Mouse (Mus musculus) c-Kit-positive CD71-positive TER-119-positive erythroid progenitor cells, embryonic 14.5 days (primary cell): ENCODE data around the gene Sorcs2.

ENCODE experiments used
- DNase-seq: peaks from one replicate; pipeline ENCODE4 v3.0.0-alpha.2; 2013; ENCODE audit warnings: low spot score

Gene Sorcs2

DNA sequence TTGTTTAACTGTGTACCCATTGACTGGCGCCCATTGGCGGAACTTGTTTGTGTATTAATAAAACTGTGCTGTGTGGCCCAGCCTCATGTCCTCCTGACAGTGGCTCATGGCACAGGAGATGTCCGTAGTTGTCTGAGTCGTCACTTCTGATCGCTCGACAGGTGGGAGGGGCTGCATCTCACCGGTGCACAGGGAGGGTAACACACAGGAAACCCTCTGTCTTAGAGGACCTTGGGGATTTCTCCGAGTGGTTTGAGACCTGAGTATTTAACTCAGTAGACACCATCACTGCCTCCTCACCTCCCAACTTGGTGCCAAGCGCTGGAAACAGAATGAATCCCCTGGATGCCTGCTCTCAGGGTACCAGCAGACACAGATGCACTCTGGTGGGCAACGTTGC is 394.1 kb downstream of the Sorcs2 start:
- DNase-seq = no peak

DNA sequence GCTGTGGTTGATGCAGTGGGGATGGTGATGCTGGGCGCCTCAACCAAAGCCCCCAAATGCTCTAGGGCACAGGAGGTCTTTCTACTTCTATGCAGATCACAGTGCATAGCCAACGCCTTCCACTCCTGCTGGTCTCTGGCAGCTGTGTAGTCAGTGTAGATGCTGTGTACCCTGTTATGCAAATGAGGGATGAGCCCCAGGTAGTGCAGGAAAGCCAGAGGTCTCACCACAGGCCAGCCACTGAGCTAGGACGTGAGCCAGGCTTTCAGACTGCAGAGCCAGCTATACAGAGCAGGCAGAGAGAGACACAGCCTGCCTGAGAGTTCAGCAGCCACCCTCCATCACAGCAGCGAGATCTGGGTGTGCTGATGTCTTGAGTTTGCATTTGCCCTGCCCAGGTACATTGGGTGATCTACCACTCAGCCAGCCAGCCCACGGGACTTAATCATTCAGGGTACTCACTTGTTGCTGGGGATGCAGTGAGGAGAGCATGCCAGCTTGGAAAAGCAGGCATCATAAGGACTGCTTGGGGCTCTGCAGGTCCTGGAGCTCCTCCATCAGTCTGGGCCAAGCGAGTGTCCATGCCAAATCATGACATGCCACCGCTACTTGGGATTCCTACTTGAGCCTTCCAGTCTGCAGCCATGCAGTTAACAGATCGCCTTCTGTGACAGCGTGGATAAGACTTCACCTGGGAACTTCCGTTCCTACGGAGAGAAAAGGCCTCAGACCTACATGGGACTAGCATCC is 407.8 kb downstream of the Sorcs2 start:
- DNase-seq = no peak

DNA sequence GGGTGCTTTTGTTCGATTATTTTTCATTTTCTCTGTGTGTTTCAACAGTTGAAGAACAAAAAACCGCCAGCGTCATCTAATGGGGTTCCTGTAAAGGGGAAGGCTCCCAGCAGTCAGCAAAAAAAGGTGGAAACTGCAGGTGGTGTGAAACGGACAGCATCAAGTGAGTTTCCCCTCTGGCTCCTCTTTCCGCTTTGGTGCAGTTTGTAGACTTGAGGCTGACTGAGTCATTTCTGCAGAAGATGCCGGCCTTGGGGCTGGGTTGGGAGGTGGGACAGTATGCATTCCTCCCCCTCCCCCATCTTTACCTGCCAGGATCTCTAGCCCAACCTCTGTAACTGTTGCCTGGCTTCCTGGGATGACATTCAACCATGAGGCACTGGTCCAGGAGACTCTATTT is 408.4 kb downstream of the Sorcs2 start:
- DNase-seq = no peak

DNA sequence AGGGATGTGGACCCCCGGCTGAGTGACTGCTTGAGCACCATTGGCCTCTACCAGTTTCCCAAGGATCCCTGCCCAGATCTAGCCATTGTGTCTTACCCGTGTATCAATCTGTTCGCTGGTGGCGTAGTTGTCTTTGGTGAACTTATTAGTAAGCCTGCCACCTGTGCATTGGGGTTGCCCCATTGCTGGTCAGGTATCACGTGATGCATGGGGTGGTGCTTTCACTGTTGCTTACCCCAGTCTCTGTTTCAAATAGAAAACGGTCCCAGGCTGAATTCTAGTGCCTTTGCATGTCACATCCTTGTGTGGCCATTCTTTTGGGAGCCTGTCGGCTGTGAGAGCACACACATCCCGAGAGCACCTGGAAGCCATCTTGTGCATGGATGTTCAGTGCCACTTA is 409.9 kb downstream of the Sorcs2 start:
- no peak for DNase-seq

DNA sequence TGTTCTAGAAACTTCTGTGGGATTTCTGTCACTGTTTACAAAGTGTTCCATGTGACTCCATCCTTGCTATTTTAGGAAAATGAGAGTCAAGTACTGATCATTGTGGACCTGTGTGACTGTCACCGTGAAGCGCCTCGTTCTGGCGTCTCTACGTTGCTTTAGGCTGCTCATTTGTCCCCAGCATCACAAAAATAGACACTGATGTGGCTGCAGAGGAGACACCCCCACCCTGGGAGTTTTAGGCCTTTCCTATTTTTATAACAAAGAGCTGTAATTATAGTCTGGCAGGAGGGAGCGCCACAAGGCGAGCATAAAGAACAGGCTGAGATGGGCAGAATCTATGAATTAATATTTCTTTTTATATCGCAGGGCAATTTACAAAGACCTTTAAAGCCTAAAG is 412.3 kb downstream of the Sorcs2 start:
- DNase-seq = no peak

DNA sequence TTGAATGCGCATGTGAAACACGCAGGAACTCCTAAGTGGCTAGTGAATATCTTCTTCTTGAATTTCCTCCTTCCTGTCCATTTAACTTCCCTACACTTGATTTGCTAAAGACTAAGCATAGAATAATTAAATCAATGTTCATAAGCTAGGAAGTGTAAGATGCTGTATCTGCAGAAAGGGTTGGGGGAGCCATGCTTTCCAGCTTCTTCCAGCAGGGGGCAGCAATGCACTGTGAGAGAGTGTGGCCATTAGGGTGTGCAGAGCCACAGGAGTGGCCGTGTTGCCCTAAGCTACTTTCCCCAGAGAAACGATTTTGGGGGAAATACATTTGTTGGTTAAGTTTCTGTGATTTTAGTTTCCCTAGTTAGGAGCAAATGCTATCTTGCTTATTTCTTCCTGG is 416.0 kb downstream of the Sorcs2 start:
- peak; percentile 43 for DNase-seq

DNA sequence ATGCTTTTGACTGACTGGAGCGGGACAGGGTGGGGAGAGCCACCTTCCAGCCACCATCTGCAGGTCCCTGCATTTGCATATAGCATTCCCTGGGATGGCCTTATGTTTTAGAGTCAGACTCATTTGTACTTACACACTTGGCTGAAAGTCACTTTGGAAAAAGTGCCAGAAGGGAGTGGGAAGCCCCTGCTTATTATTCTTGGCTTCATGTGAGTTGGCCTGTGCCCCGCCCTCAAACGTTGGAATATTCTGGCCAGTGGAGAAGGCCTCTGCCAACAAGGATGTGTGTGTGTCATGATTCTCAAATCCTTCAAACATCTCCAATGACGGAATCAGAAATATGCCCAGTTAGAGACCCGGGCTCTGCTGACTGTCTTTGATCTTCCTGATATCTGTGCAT is 416.6 kb downstream of the Sorcs2 start:
- DNase-seq = no peak

DNA sequence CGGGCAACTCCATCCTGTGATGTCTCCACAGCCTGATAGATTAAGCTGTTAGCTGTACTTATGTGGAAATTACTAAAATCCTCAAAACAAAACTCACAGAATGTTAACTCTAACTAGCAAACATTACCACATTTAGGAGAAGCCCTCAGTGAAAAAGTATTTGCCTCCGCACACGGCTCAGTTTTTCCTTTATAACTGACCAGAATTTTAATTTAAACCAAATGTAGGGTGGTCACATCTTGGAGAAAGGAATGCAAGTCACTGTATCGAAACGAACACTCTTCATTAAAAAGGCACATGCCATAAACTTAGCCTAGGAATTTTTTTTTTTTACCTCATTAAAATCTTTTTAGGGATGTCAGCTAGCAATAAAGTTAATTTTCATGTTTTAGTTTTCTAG is 417.4 kb downstream of the Sorcs2 start:
- no peak for DNase-seq

DNA sequence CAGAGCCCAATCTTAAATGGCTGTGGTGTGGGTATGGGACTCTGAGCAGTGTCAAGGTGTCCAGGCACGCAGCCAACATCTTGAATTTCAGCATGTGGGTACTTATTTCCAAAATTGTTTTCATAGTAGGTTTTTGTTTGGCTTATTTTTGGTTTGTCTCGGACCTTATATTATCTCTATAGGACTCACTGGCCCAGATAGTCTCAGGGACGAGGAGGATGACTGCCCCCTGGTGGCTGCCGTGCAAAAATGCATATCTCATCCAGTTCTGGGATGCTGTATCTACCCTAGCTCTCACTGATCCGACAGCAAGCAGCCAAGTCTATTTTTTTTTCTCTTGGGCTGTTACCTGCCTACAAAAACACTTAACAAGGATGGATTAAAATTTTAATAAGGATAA is 422.3 kb downstream of the Sorcs2 start:
- DNase-seq = peak; percentile 37

DNA sequence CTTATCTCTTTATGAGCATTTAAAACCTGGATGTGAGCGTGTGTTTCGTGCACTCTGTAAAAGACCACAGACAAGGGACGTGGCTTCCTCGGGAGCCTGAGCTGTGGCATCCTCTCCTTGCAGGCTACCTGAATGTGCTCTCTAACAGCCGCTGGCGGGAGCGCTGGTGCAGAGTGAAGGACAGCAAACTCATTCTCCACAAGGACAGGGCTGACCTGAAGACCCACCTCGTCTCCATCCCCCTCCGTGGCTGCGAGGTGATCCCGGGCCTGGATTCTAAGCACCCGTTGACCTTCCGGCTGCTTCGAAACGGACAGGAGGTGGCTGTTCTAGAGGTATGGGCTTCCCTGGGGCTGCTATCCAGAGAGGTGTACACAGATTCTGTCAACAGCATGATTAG is 423.7 kb downstream of the Sorcs2 start:
- no peak for DNase-seq

DNA sequence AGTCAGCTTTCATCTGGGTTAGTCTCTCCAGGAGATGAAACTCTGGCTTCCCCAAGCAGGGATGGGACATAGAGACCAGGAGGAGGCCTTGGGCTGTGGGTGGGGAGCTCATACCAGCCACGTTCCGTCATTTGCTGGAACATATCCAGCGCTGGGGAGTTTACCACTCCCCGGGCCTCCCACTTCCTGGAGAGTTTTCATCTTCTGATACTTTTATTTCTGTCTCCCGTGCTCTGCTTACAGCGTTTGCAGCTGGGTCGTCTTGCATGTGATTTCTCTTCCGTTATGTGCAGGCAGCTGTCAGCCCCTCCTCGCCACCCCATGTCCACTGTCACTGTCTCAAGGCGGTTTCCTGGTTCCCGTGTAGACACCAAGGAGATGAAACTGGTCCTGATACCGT is 424.1 kb downstream of the Sorcs2 start:
- no peak for DNase-seq

DNA sequence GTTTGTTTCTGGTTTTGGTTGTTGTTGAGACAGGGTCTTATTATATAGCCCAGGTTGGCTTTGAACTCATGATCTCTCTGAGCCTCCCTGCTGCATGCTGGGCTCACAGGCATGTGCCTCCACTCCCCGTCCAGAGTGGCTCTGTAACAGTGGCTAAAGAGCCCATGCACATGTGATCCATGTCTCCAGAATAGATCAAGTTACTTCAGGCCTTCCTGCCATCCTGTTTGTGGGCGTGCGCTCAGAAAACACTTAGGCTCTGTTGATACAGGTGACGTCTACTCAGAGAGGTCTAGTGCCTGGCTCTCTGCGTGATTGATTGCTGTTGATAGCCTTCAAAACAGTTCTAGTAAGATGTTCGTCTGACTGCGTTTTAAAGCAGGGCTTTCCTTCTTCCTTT is 425.2 kb downstream of the Sorcs2 start:
- no peak for DNase-seq

DNA sequence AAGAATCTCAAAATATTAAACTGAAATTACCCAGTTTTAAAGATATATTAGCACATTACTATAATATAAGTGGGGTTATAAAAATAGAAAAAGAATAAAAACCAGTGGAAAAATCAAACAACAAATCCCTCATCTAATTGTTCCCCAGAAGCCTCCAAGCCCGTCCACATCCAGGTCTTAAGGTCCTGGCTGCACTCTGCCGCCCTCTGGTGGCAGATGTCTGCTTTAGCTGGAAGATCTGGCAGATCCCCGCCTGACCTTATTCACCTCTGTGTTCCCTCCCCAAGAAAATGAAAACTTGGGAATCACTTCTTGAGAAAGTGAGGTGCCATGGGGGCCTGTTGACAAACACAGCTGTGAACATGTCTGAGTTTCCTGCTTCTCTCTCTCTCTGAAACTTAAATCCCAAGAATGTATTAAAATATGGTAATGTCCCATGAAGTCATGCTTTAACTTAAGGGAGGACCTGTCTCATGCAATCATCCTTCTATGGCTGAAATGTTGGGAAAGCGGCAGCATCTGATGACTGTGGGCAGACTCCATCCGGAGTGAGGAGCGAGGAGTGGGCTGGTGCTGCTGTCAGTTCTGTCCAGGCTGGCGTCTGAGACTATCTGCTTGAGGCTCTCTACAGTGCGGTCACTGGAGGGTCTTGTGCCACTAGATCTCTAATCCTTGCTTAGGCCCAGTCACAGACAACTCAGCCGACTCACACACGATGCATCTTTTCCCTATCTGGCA is 425.9 kb downstream of the Sorcs2 start:
- DNase-seq = peak; percentile 53

DNA sequence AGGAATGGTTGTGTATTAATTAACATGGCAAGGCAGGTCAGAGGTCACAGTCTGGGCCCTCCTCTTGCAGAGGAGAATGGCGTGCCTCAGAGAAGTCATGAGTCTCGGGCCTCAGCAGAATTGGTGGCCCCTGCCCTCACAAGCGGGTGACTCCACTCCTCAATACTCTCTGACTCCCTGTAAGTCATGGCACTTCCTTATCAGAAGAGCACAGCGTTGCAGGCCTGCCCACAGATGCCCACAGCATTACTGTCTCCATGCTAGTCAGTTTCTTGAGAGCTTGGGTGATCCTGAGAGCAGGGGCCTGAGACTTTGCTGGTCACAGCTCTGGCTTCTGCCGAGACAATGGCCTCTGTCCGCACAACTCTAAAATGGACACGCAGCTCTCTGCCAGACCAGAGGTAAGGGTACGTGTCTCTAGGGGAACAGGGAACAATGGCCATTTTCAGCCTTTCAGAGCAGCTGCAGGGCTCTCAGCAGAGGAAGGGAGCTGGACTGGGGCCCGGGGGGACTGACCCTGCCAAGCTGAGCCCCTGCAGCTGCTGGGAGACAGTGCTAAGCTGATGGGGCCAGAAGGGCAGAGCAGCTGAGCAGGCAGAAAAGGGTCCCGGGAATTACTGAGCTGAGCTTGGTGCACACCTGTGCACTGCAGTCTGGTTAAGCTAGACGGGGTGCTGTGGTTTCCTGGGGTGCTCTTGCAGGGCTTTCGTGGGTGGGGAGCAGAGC is 427.4 kb downstream of the Sorcs2 start:
- DNase-seq = no peak

DNA sequence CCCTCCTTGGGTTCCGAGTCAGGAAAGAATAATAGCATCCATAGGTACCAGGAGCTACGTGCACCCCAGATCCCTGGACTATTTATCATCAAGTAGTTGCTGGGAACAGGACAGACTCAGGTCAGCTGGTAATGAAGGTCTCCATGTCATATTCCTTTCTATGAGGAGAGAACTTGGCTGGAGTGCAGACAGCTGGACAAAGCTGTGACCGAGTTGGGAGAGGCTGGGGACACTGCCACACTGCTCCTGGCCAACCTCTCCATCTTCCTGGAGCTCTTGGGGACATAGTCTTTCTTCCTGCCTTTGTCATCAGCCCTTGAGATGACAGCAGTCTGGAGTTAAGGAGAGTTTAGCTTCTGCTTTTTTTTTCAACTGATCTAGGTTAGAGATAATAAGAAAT is 428.1 kb downstream of the Sorcs2 start:
- DNase-seq = no peak
